Mouse (Mus musculus) kidney, postnatal 0 days (tissue): ENCODE data around the gene Rae1. TPM values are rescaled to one million over a fixed set of nuclear protein-coding genes. Genes with fewer than 3 reads are reported as not detected.

Experiments used
- ATAC-seq: fragments of 200-750 bp; cut with Nextera tagmentation; replicated peaks from 2 replicates; pipeline ENCODE4 v1.8.0; 2017; ENCODE audit warnings: low read depth, moderate number of reproducible peaks, moderate TSS enrichment, moderate library complexity; ENCODE audit not compliant: low FRiP score
- DNase-seq: peaks from one replicate; pipeline ENCODE4 v3.0.0-alpha.2; 2016; ENCODE audit warnings: low spot score
- H3K27ac ChIP-seq: fragments of 300-500 bp; sonication (generic); 2 replicates; pipeline ENCODE4 v1.5.1; 2014; ENCODE audit warnings: mild to moderate bottlenecking
- H3K27me3 ChIP-seq: fragments of 300-500 bp; sonication (generic); 2 replicates; pipeline ENCODE4 v1.6.1; 2014; ENCODE audit warnings: low read length, mixed read lengths; ENCODE audit not compliant: insufficient read depth
- H3K36me3 ChIP-seq: fragments of 300-500 bp; sonication (generic); 2 replicates; pipeline ENCODE4 v1.6.1; 2014; ENCODE audit warnings: low read length, mixed read lengths; ENCODE audit not compliant: insufficient read depth
- H3K4me1 ChIP-seq: fragments of 300-500 bp; sonication (generic); replicated peaks from 2 replicates; pipeline ENCODE4 v1.6.1; 2014; ENCODE audit warnings: antibody characterized with exemption, low read length, mixed read lengths; ENCODE audit not compliant: insufficient read depth
- H3K4me2 ChIP-seq: fragments of 300-500 bp; sonication (generic); 2 replicates; pipeline ENCODE4 v1.6.1; 2014; ENCODE audit warnings: mild to moderate bottlenecking, low read length, moderate library complexity, mixed read lengths
- H3K4me3 ChIP-seq: fragments of 300-500 bp; sonication (generic); replicated peaks from 2 replicates; pipeline ENCODE4 v1.5.1; 2014; ENCODE audit warnings: low read depth, low read length
- H3K9ac ChIP-seq: fragments of 300-500 bp; sonication (generic); 2 replicates; pipeline ENCODE4 v1.6.1; 2014; ENCODE audit warnings: low read depth, low read length
- H3K9me3 ChIP-seq: fragments of 300-500 bp; sonication (generic); replicated peaks from 2 replicates; pipeline ENCODE4 v1.6.1; 2016; ENCODE audit warnings: low read length, inconsistent platforms, mixed read lengths
- CTCF ChIP-seq: IDR thresholded peaks from 2 replicates; pipeline ENCODE4 v1.5.1; 2016; ENCODE audit warnings: antibody characterized with exemption, low read depth, mild to moderate bottlenecking, moderate library complexity
- WGBS: fragments of 180-500 bp; shearing (Covaris S2); extraction: QIAGEN DNeasy Blood & Tissue Kit; methylation state at CpG from one replicate; pipeline ENCODE4 v1.1.7; 2014; 5-methylcytosine and 5-hydroxymethylcytosine counted together
- polyA plus RNA-seq: library from polyadenylated mRNA; unstranded; fragments of >200 nt; fragmentation: Nextera tagmentation; extraction: Ambion mirVana; gene quantifications from 2 replicates; pipeline ENCODE4 v1.2.1, GENCODE M21; 2015

The Rae1 gene
- polyA plus RNA-seq, 1 experiment from 2014 or later, result 117 TPM

GRCm38 (mm10) chr2:173027169-173027823 is 27.4 kb downstream of the Rae1 start:
- no peak overlapping the region for H3K9ac ChIP-seq
- 90% methylated on average over 6 of the region's 6 CpGs for WGBS
- no peak overlapping the region for H3K27ac ChIP-seq
- peaks cover 15% of the 10 kb centered on the region; the same call in 1 of the 2 replicates for H3K36me3 ChIP-seq
- no peaks in the 10 kb centered on the region for H3K27me3 ChIP-seq
- H3K4me2 ChIP-seq, result no peak overlapping the region
- no peaks in the 10 kb centered on the region for H3K9me3 ChIP-seq
- no peak for TF ChIP-seq CTCF
- ATAC-seq (no peak), DNase-seq (no peak)
- peaks cover 27% of the 10 kb centered on the region for H3K4me1 ChIP-seq
- no peak overlapping the region for H3K4me3 ChIP-seq

DNA sequence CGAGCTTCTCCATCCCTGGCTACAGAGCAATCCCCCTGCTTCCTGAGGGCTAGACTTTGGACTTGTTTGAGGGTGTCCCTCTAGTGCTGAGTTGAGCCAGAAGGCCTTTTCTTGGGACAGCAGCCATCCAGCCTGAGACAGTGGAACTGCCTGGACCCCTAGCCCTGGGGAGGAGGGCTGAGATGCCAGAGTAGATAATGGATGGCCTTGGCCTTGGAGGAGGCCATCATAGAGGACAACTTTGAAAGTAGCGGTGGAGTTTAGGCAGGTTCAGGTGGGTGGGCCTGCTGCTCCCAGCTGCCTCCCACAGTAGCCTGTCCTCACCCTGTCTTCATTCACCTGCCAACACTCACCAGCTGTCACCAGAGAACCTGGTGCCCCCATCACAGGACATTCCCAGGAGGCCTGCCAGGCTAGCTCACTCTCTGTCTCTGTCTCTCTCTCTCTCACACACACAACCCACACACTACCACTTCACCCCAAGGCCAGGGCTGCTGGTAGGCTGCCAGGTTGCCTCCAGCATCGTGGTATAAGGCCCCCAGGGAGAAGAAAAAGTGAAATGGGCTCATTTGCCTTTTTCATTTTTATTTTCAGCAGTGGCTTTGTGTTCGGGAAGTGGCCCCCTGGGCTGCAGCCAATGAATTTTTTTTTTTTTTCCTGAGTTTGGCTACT is 28.0 kb downstream of the Rae1 start:
- Histone ChIP-seq H3K9ac (no peak overlapping the region), H3K4me3 (no peak overlapping the region), H3K4me2 (no peak overlapping the region), H3K4me1 (peaks cover 20% of the 10 kb centered on the region; the same call in 1 of the 2 replicates), H3K36me3 (peaks cover 15% of the 10 kb centered on the region; the same call in 1 of the 2 replicates), H3K27ac (no peak overlapping the region), H3K9me3 (no peaks in the 10 kb centered on the region), H3K27me3 (no peaks in the 10 kb centered on the region)
- ATAC-seq, result no peak
- 66% methylated on average over 4 of the region's 4 CpGs for WGBS
- TF ChIP-seq CTCF, result no peak
- DNase-seq, result no peak

DNA sequence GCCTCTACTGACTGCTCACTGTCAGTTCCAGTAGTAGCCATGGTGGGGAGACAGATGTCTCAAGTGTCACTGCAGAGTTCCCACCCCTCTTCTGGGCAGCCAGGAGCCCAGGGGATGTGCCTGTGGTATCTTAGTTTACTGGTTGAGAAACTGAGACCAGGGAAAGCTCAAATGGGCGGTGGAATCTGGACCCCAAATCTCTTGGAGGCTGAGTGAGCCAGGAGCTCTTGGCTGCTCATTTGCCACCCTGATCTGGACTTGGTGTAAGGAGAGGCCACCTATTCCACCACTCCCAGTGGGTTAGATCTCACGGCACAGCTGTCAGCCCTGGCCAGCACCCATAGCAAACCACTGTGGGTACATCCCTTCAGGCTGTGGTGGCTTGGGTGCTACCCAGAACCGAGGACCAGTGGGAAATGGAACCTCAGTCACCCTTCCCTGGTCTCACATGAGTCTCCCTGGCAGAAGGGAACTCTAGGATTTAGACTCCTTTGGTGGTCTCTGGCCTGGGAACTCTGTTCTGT is 28.7 kb downstream of the Rae1 start:
- TF ChIP-seq CTCF, result no peak
- Histone ChIP-seq H3K4me2 (no peak overlapping the region), H3K9ac (no peak overlapping the region), H3K36me3 (peaks cover 18% of the 10 kb centered on the region; the same call in 1 of the 2 replicates), H3K9me3 (no peaks in the 10 kb centered on the region), H3K27ac (no peak overlapping the region), H3K27me3 (no peaks in the 10 kb centered on the region), H3K4me3 (no peak overlapping the region), H3K4me1 (peaks cover 17% of the 10 kb centered on the region; the same call in 1 of the 2 replicates)
- 86% methylated on average over 3 of the region's 3 CpGs for WGBS
- ATAC-seq, result no peak
- no peak for DNase-seq

- no peak for DNase-seq
- ATAC-seq, result no peak
- no peak overlapping the region for H3K4me2 ChIP-seq
- no peak for TF ChIP-seq CTCF
- H3K27me3 ChIP-seq, result no peaks in the 10 kb centered on the region
- no peak overlapping the region for H3K9ac ChIP-seq
- 77% methylated on average over 12 of the region's 12 CpGs for WGBS
- no peak overlapping the region for H3K27ac ChIP-seq
- H3K36me3 ChIP-seq, result peaks cover 30% of the 10 kb centered on the region; the same call in 1 of the 2 replicates
- peaks cover 10% of the 10 kb centered on the region; the same call in 1 of the 2 replicates for H3K4me1 ChIP-seq
- H3K9me3 ChIP-seq, result no peaks in the 10 kb centered on the region
- no peak overlapping the region for H3K4me3 ChIP-seq
These were observed 30.8 kb downstream of the Rae1 start for GRCm38 (mm10) chr2:173030591-173031338.

DNA sequence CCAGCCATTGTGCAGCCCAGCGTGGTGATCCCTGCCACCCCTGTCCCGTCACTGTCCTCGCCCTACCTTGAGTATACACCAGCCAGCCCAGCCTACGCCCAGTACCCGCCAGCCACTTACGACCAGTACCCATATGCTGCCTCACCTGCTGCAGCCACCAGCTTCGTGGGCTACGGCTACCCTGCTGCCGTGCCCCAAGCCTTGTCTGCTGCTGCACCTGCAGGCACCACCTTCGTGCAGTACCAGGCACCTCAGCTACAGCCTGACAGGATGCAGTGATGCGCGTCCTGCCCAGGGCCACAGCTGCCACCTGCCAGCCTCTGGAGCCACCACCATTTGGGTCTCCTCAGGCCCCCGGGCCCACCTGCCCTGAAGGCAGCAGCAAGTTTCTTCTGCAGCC is 33.6 kb downstream of the Rae1 start:
- no peaks in the 10 kb centered on the region for H3K9me3 ChIP-seq
- H3K4me3 ChIP-seq, result no peak overlapping the region
- H3K4me2 ChIP-seq, result no peak overlapping the region
- peaks cover 27% of the 10 kb centered on the region; the same call in 1 of the 2 replicates for H3K36me3 ChIP-seq
- DNase-seq (no peak), ATAC-seq (0 out of 2 replicates have a peak, but pooled peaks have one; percentile 14)
- no peak overlapping the region for H3K9ac ChIP-seq
- WGBS, result 90% methylated on average over 13 of the region's 13 CpGs
- no peaks in the 10 kb centered on the region for H3K27me3 ChIP-seq
- H3K27ac ChIP-seq, result no peak overlapping the region
- TF ChIP-seq CTCF, result no peak
- no peaks in the 10 kb centered on the region for H3K4me1 ChIP-seq

DNA sequence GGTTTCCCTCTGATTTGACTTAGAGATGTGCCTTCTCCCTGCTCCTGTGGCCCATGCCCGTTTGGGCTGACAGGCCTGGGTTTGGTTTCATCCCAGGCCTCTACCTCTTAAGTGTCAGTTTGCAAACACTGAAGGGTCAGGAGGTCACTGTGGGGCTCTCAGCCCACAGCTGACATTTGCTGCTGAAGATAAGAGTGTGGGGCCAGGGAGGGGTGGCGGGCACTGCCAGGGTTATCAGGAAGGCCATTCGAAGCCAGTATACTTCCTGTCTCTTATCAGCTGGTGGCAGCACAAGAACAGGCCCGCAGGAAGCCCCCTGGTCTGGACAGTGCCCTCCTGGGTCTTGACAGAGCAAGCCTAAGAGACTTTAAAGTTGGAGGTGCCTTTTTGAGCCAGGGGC is 35.1 kb downstream of the Rae1 start:
- Histone ChIP-seq H3K27me3 (no peaks in the 10 kb centered on the region), H3K4me1 (no peaks in the 10 kb centered on the region), H3K27ac (no peak overlapping the region), H3K4me3 (no peak overlapping the region), H3K4me2 (no peak overlapping the region), H3K36me3 (peaks cover 21% of the 10 kb centered on the region; the same call in 1 of the 2 replicates), H3K9me3 (no peaks in the 10 kb centered on the region), H3K9ac (no peak overlapping the region)
- DNase-seq (no peak), ATAC-seq (no peak)
- 62% methylated on average over 4 of the region's 4 CpGs for WGBS
- TF ChIP-seq CTCF, result no peak
